Mouse (Mus musculus) left cerebral cortex, postnatal 36 days (tissue): ENCODE results near the gene Nab1. TPM values are rescaled to one million over a fixed set of nuclear protein-coding genes. Genes with fewer than 3 reads are reported as not detected.

Source experiments
- DNase-seq, 2 experiments: peaks; one replicate each; pipeline ENCODE4 v3.0.0; 2021 to 2022; ENCODE audit warnings: low spot score in 2 of 2, mixed read lengths in 1 of 2
- intact Hi-C: fragments of 180-260 bp; cut with DNase I; formaldehyde crosslinking; loops from one replicate; pipeline ENCODE4 v1.15.1; 2025
- total RNA-seq, 2 experiments: library from RNA; stranded (reverse); gene quantifications; 2 replicates each; pipeline ENCODE4 v1.2.3; 2021

Nab1 gene
- total RNA-seq, 2 experiments from 2014 or later: 29.8 to 31.4 TPM

GRCm38 (mm10) chr1:52489538-52490181 lies 10.8 kb downstream of the Nab1 start:
- intact Hi-C loops: loop anchor here (10.0 kb wide), 1 partner anchor 235 kb away; the partner anchor contains the start of gene Mfsd6
- no peak for DNase-seq

- DNase-seq: no peak
- intact Hi-C loops: no loop called here
These were observed 15.5 kb downstream of the Nab1 start for GRCm38 (mm10) chr1:52484980-52485379.

GRCm38 (mm10) chr1:52474291-52474690 lies 26.2 kb downstream of the Nab1 start:
- intact Hi-C loops: no loop called here
- no peak for DNase-seq

GRCm38 (mm10) chr1:52470811-52471489 lies 29.5 kb downstream of the Nab1 start:
- intact Hi-C loops: no loop called here
- DNase-seq: no peak

- intact Hi-C loops: no loop called here
- DNase-seq: no peak
These were observed 30.2 kb downstream of the Nab1 start for GRCm38 (mm10) chr1:52470326-52470725.

GRCm38 (mm10) chr1:52466518-52467120 lies 33.9 kb downstream of the Nab1 start:
- intact Hi-C loops: no loop called here
- DNase-seq: no peak

GRCm38 (mm10) chr1:52465830-52466229 lies 34.6 kb downstream of the Nab1 start:
- intact Hi-C loops: no loop called here
- DNase-seq: no peak

GRCm38 (mm10) chr1:52465264-52465663 lies 35.2 kb downstream of the Nab1 start:
- intact Hi-C loops: no loop called here
- DNase-seq: peak; percentile 62 to 68

- DNase-seq: no peak
- intact Hi-C loops: no loop called here
These were observed 37.2 kb downstream of the Nab1 start for GRCm38 (mm10) chr1:52463305-52463704.

GRCm38 (mm10) chr1:52456571-52456970 lies 43.9 kb downstream of the Nab1 start:
- DNase-seq: no peak
- intact Hi-C loops: no loop called here

GRCm38 (mm10) chr1:52454509-52455001 lies 45.9 kb downstream of the Nab1 start:
- no peak for DNase-seq

GRCm38 (mm10) chr1:52451360-52451759 lies 49.1 kb downstream of the Nab1 start:
- no peak for DNase-seq
- intact Hi-C loops: no loop called here

More at GRCm38 (mm10) chr1:52454509-52455001, 45.9 kb downstream of the Nab1 start:
- intact Hi-C loops: no loop called here

GRCm38 (mm10) chr1:52435856-52436255 lies 64.6 kb downstream of the Nab1 start:
- no peak for DNase-seq
- intact Hi-C loops: loop anchor here (10.0 kb wide), 1 partner anchor 101 kb away; no protein-coding TSS in a partner anchor

- intact Hi-C loops: loop anchor here (10.0 kb wide), 1 partner anchor 99 kb away; no protein-coding TSS in a partner anchor
These were observed 66.4 kb downstream of the Nab1 start for GRCm38 (mm10) chr1:52434085-52434484.

GRCm38 (mm10) chr1:52431806-52432205 lies 68.7 kb downstream of the Nab1 start:
- intact Hi-C loops: loop anchor here (10.0 kb wide), 1 partner anchor 97 kb away; no protein-coding TSS in a partner anchor
- no peak for DNase-seq

More at GRCm38 (mm10) chr1:52434085-52434484, 66.4 kb downstream of the Nab1 start:
- no peak for DNase-seq

GRCm38 (mm10) chr1:52430606-52431005 lies 69.9 kb downstream of the Nab1 start:
- intact Hi-C loops: loop anchor here (10.0 kb wide), 1 partner anchor 96 kb away; no protein-coding TSS in a partner anchor
- no peak for DNase-seq

GRCm38 (mm10) chr1:52430116-52430515 lies 70.4 kb downstream of the Nab1 start:
- intact Hi-C loops: loop anchor here (10.0 kb wide), 1 partner anchor 95 kb away; no protein-coding TSS in a partner anchor
- no peak for DNase-seq

GRCm38 (mm10) chr1:52427841-52428464 lies 72.5 kb downstream of the Nab1 start:
- intact Hi-C loops: no loop called here
- no peak for DNase-seq

- DNase-seq: no peak
These were observed 76.6 kb downstream of the Nab1 start for GRCm38 (mm10) chr1:52423846-52424245.

GRCm38 (mm10) chr1:52423057-52423456 lies 77.4 kb downstream of the Nab1 start:
- intact Hi-C loops: no loop called here
- no peak for DNase-seq

More at GRCm38 (mm10) chr1:52423846-52424245, 76.6 kb downstream of the Nab1 start:
- intact Hi-C loops: no loop called here
